Comparison of ENCODE assay signal across 9 mouse cellular contexts in genomic region chr5:118737548-118737947, GRCm38 (mm10).
DNase-seq lines count a peak whose midpoint lies in the region; ATAC-seq and TF ChIP-seq lines count a peak whose summit lies in the region.
"Had no signal": no experiment of that assay in that cellular context is flagged by ENCODE, and none has a peak within 500 bp of the region (broad histone marks: within the 10 kb centered on the region; RNA-seq: fewer than 3 reads in every experiment).

No protein-coding gene starts in this region.

- 30% methylated on average over 1 of the region's 1 CpGs for WGBS in intestine, embryonic 14.5 days
- WGBS in intestine, embryonic 16.5 days = 14% methylated on average over 1 of the region's 1 CpGs
- 59% methylated on average over 1 of the region's 1 CpGs for WGBS in forebrain, embryonic 13.5 days
- WGBS in stomach, postnatal 0 days = 8% methylated on average over 1 of the region's 1 CpGs

- no peak overlapping the region for H3K4me2 ChIP-seq in intestine, embryonic 14.5 days (ENCODE audit: low read length)
- H3K4me2 ChIP-seq in intestine, embryonic 16.5 days (ENCODE audit: low read depth, low read length) = no peak overlapping the region
- H3K4me2 ChIP-seq in forebrain, embryonic 13.5 days = no peak overlapping the region
- H3K4me2 ChIP-seq in stomach, postnatal 0 days (replicated peaks; ENCODE audit: low read depth) = no peak overlapping the region
- H3K4me2 ChIP-seq: neural tube, embryonic 12.5 days had no signal

- no peaks in the 10 kb centered on the region for H3K27me3 ChIP-seq in intestine, embryonic 14.5 days (replicated peaks; ENCODE audit: control insufficient read depth, insufficient read depth, low read length)
- H3K27me3 ChIP-seq in intestine, embryonic 16.5 days (replicated peaks; ENCODE audit: control insufficient read depth, insufficient read depth, low read length) = no peaks in the 10 kb centered on the region
- H3K27me3 ChIP-seq in forebrain, embryonic 13.5 days = no peaks in the 10 kb centered on the region
- no peaks in the 10 kb centered on the region for H3K27me3 ChIP-seq in stomach, postnatal 0 days (ENCODE audit: control insufficient read depth, insufficient read depth, low read length)
- H3K27me3 ChIP-seq: neural tube, embryonic 12.5 days had no signal

- DNase-seq in intestine, embryonic 14.5 days (ENCODE audit: low spot score) = peak; percentile 77
- peak; percentile 26 to 50 for DNase-seq in CD8-positive naive resting alpha-beta T cell, adult 2 months (ENCODE audit: low read depth in 2 of 2, low spot score in 2 of 2)
- DNase-seq in adrenal gland, postnatal 36 days = peak; percentile 46 to 78
- DNase-seq in kidney, postnatal 14 days = peak; percentile 65
- peak; percentile 66 for DNase-seq in mesoderm, embryonic 11.5 days (ENCODE audit: low read depth, low spot score)
- DNase-seq in stomach, postnatal 0 days (ENCODE audit: low spot score) = peak; percentile 72

- no peak overlapping the region for H3K9ac ChIP-seq in intestine, embryonic 14.5 days (ENCODE audit: low read length)
- H3K9ac ChIP-seq in intestine, embryonic 16.5 days (ENCODE audit: low read depth, low read length) = no peak overlapping the region
- no peak overlapping the region for H3K9ac ChIP-seq in forebrain, embryonic 13.5 days
- no peak overlapping the region for H3K9ac ChIP-seq in stomach, postnatal 0 days (ENCODE audit: low read length)
- H3K9ac ChIP-seq: neural tube, embryonic 12.5 days had no signal

- no peaks in the 10 kb centered on the region for H3K4me1 ChIP-seq in intestine, embryonic 14.5 days (replicated peaks; ENCODE audit: control insufficient read depth, insufficient read depth, low read length)
- H3K4me1 ChIP-seq in intestine, embryonic 16.5 days (ENCODE audit: control insufficient read depth, insufficient read depth, low read length) = no peaks in the 10 kb centered on the region
- no peaks in the 10 kb centered on the region for H3K4me1 ChIP-seq in forebrain, embryonic 13.5 days
- no peaks in the 10 kb centered on the region for H3K4me1 ChIP-seq in stomach, postnatal 0 days (replicated peaks; ENCODE audit: control insufficient read depth, insufficient read depth)
- H3K4me1 ChIP-seq: neural tube, embryonic 12.5 days had no signal

- H3K27ac ChIP-seq in intestine, embryonic 14.5 days (ENCODE audit: low read depth) = no peak overlapping the region
- no peak overlapping the region for H3K27ac ChIP-seq in intestine, embryonic 16.5 days (ENCODE audit: low read length)
- no peak overlapping the region for H3K27ac ChIP-seq in forebrain, embryonic 13.5 days
- H3K27ac ChIP-seq in stomach, postnatal 0 days (replicated peaks) = no peak overlapping the region
- H3K27ac ChIP-seq: neural tube, embryonic 12.5 days had no signal

- no peak for ATAC-seq in intestine, embryonic 14.5 days (replicated peaks; ENCODE audit: low FRiP score, low TSS enrichment, low read depth)
- ATAC-seq in intestine, embryonic 16.5 days = no peak
- peak; percentile 65 for ATAC-seq in forebrain, embryonic 13.5 days
- peak; percentile 82 for ATAC-seq in stomach, postnatal 0 days (ENCODE audit: low FRiP score, low TSS enrichment)

- peaks cover 8% of the 10 kb centered on the region; the same call in 1 of the 2 replicates for H3K9me3 ChIP-seq in intestine, embryonic 14.5 days (ENCODE audit: control insufficient read depth, low read length)
- H3K9me3 ChIP-seq in intestine, embryonic 16.5 days (ENCODE audit: control insufficient read depth, low read length) = no peaks in the 10 kb centered on the region
- peaks cover 9% of the 10 kb centered on the region for H3K9me3 ChIP-seq in forebrain, embryonic 13.5 days (replicated peaks)
- H3K9me3 ChIP-seq in stomach, postnatal 0 days (ENCODE audit: control insufficient read depth, low read length) = no peaks in the 10 kb centered on the region

- peaks cover 68% of the 10 kb centered on the region for H3K36me3 ChIP-seq in intestine, embryonic 14.5 days (ENCODE audit: control insufficient read depth, insufficient read depth, low read length)
- H3K36me3 ChIP-seq in intestine, embryonic 16.5 days (ENCODE audit: control insufficient read depth, insufficient read depth, low read length) = peaks cover 14% of the 10 kb centered on the region
- peaks cover 80% of the 10 kb centered on the region for H3K36me3 ChIP-seq in forebrain, embryonic 13.5 days (ENCODE audit: poor library complexity, severe bottlenecking)
- H3K36me3 ChIP-seq in stomach, postnatal 0 days (ENCODE audit: control insufficient read depth, insufficient read depth, low read length) = peaks cover 34% of the 10 kb centered on the region

- peak; percentile 93 for TF ChIP-seq CTCF in stomach, postnatal 0 days (IDR thresholded peaks at IDR 0.05; ENCODE audit: low read depth)

- no peak for TF ChIP-seq EP300 in stomach, postnatal 0 days (optimal IDR thresholded peaks at IDR 0.05)

- no peak overlapping the region for H3K4me3 ChIP-seq in intestine, embryonic 14.5 days (ENCODE audit: low read depth, low read length)
- no peak overlapping the region for H3K4me3 ChIP-seq in intestine, embryonic 16.5 days (ENCODE audit: low read length)
- no peak overlapping the region for H3K4me3 ChIP-seq in forebrain, embryonic 13.5 days
- no peak overlapping the region for H3K4me3 ChIP-seq in stomach, postnatal 0 days (ENCODE audit: low read depth, low read length)
- H3K4me3 ChIP-seq: neural tube, embryonic 12.5 days had no signal

Comparison
In these comparisons a context has a peak if more than half of its experiments do, and no peak if none do; other contexts are left out.
1. ATAC-seq: peak in forebrain, embryonic 13.5 days (single experiment) and stomach, postnatal 0 days (single experiment); none in intestine, embryonic 14.5 days (single experiment) and intestine, embryonic 16.5 days (single experiment).
2. Peak in every context shown above with its lines, with median percentiles within 50 percentile points of each other: DNase-seq.